Mouse (Mus musculus) T-helper 17 cell (primary cell): ENCODE measurements around the gene Atp5mpl.

Experiments used
- in situ Hi-C, 2 experiments: fragments of 300-600 bp; cut with MboI, MseI; formaldehyde crosslinking; loops; 1 replicate in 1 of 2; 2 replicates in 1 of 2; pipeline ENCODE4 v1.15.1; 2025; ENCODE audit warnings: high pct_unique_total_duplicates in 2 of 2

The Atp5mpl gene

DNA sequence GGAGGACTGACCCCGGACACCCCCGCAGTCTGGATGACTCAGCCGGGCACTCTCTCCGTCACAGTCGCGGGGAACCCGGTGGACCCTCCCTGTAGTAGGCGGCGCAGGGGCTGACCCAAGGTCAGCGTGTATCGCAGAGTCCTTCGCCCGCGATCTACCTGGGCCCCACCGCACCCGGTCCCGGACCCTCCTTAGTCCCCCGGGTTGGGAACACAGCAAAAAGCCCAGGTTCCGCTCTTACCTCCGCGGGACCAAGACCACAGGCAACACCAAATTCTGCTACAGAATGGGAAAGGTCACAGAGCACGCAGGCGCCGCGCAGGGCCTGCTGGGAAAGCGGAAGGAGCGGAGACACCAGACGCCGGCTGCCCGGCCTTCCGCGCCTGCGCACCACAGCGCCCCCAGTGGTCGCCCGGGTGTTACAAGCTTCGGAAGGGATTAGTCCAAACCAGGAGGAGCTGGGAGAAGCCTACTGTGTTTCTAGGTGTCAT is at the start of gene Atp5mpl:
TSS of gene Atp5mpl (minus strand) at position 295 of the 491 bp plus-strand sequence.
- in situ Hi-C loops = loop anchor here in 1 of 2 experiments (5.0 kb wide), 1 partner anchor 154 kb away; the partner anchor contains the start of genes Xrcc3 and Zfyve21

DNA sequence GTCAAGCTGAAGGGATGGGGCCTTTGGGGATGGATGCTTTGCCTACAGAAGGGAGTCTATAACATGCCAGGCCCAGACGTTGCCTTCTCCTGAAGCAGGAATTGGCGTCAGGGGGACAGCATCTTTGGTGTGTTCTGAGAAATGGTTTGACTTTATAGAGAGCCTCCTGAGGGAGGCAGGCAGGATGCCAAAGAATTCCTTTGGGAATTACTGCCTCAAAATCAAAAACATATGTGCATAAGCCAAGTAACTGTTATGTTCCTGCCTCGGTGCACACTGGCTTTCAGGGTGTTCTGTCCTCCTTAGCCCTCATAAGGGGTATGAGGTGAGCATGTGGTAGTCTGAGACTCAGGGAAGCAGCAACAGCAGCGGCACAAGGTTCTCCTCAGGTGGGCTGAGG is 49.6 kb upstream of the Atp5mpl start:
- in situ Hi-C loops = no loop called here

DNA sequence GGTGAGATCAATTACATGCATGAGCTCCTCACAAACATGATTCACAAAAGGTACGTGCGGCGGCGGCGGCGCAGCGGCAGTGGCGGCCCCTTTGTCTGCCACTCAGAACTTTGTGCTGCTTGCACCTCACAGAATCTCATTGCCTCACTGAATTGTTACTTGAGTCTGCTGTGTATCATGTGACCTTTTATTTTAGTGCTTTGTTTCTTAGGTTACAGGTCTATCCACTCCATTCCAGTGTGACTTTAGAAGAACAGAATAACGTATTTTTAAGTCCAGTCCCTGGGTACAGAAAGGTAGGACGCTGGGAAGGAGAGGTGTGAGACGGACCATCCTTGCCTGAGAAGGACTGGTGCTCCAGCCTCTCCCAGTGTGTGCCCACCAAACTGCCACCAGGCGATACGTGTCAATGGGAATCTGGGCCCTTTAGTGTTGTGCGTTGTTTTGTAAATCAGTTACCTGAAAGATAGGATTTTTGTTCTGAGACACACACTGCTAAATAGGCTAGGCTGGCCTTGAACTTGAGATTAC is 46.6 kb upstream of the Atp5mpl start:
- in situ Hi-C loops = no loop called here

DNA sequence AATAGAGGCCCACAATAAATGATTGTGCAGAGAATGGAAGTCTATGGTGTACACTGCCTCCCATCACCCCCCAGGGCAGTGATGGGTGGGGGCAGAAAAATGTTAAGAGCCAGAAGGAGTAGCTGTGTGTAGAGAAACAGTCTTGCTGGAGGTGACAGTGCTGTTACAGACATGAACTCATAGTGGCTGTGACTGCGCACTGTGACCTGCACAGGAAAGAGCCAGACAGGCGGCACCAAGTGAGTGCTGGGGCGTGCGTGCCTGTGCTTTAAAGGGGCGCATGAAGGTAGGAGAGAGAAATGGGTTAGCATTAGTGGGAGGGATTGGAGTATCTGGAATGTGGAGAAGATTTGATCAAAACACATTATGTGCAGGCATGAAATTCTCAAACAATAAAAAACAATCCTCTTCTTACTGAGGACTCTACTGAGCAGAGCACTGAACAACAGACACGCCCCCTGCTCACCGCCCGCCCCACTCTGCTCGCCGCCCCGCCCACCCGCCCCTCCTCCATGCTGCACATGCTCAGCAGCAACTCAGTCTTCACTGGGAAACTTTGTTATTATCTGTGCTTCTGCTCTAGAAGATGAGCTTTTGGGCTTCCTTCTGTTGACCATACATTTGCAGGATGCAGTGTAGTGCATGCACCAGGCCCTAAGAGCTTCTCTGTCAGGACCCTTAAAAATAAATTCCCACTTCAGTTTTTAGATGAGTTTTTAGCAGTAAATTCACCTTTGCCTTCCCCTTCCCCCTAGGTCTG is 45.9 kb upstream of the Atp5mpl start:
- in situ Hi-C loops = no loop called here

DNA sequence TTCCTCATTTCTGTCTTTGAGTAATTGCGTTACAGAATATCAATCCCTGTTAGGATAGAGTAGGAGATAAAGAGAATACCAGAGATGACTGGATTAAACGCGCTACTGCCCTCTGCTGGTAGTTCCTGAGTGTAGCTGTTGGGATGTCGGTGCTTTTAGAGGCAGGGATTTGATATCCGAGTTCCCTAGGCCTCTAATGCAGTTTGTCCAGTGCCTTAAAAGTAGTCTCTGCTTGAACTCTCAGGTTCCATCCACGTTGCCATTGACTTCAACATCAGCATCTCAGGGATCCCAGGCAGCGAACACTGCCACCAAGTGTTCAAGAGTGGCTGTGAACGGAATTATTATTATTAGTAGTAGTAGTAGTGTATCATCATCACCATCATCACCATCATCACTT is 34.4 kb upstream of the Atp5mpl start:
- in situ Hi-C loops = no loop called here

DNA sequence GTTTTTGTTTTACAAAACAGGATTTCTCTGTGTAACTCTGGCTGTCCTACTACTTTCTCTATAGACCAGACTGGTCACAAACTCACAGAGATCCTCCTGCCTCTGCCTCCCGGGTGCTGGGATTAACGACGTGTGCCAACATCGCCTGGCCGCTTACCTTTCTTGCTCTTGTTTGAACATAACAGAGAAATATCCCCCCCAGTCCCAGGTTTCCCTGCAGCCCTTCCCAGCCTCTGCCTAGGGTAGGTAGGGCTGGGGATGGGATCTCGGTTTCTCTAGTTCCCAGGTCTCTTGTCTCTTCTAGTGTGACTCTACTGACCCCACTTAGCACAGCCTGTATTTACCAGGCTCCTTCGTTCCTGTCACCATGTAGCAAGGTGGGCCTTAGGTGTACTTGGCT is 33.0 kb upstream of the Atp5mpl start:
- in situ Hi-C loops = no loop called here

DNA sequence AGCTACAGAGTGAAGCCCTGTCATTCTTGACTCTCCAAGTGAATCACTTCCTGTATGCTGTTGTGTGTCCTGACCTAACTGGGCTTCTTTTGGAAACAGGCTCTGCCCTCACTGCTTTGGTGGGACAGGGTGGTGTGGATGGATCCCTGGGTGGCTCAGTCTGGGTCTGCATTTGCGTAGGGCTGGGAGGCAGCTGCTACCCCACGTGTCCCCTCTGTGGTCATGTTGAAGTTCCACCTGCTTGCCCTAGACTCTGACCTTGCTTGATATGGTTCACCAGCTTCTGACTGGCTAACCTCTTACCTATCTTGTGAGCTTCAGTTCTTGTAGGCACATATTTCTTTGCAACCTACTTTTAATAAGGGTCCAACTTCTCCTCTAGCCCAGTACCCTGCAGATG is 28.4 kb upstream of the Atp5mpl start:
- in situ Hi-C loops = no loop called here

DNA sequence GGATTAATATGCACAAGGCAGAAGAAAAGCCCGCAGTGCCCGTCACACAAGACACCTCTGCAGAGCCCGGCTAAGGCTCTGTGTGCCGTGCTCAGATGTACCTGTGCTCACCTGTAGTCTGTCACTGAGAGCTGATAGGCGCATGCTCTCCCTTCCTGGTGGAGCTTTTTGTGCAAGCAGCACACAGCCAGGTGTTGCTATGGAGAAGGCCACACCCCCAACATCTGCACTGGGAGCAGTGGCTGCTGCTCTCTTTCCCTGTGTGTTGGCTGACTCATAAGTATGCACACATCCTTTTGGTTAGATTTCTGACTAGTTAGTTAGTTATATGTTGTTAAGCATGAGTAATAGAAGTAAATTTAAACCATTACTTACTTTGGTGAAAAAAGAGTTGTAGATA is 25.8 kb upstream of the Atp5mpl start:
- in situ Hi-C loops = no loop called here

DNA sequence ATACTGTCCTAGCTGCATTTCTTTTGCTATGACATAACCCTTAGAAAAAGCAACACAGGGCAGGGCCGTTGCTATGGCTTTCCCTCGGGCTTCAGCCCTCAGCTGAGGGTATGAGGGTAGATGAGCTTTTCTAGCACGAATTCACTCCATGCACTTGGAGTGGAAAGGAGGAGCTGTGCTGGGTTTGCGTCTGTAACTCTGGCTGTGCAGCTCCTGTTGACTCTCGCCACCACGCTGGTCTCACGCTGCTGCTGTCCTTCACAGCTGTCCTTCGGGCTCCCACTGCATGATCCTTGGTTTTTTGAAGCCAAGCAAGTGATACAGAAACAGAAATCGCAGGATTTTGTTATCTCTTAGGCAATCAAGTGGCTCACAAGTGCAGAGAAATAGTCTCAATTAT is 20.0 kb upstream of the Atp5mpl start:
- in situ Hi-C loops = no loop called here

DNA sequence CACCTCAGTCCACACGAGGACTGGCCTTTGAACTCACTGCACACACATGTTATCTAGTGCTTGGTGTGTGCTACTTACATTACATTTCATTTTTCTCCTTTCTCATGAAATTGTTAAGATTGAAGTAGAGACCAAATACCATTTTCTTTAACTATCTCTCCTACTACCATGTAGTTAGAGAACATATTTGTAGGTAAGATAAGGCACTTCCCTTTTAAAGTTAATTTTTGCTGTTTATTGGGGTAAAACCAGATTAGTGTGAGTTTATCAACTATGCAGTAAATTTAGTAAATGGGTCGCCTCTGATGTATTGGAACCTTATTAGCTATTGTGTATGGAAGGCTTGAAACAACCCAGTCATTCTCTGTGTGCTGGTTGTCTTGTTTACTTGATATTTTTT is 16.4 kb upstream of the Atp5mpl start:
- in situ Hi-C loops = no loop called here

DNA sequence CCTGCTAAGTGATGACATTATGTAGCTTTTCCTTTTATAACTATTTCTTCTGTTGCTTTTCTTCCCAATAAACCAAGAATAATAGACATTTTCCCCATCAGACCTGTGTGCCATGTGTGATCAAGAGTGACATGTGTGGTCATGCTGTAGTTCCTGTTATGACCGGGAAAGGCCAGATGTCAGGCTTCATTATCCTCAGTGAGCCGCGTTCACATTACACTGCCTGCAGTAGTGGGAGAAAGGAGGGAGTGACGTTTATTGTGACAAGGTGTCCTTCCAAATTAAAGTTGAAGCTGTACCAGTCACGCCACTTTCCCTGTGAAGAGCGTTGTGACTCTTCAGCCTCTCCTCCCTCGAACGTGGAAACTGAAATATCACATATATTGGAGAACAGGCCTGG is 15.1 kb upstream of the Atp5mpl start:
- in situ Hi-C loops = no loop called here

DNA sequence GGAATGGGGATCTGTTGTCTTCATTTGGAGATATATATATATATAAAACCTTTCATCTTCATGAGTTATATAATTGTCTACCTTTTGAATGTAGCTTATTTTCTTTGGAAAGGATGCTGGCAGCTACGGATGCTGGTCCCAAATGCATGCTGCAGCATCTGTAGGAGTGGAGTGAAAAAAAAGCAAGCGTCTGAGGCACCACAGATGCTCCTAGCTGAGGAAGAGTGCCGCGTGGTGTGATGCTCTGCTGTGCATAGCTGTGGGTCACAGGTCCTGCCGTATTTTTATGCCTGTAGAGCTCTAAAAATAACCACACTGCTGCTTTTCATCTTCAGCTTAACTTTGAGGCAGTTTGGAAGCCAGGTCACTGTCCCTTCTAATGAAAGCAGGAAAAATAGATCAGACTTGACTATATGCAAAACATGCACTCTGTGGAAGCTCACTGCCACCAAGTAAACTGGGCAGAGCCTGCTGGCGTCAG is 14.2 kb upstream of the Atp5mpl start, which contains the start of gene Rd3l:
TSS of gene Rd3l (minus strand) at position 431 of the 481 bp plus-strand sequence.
- in situ Hi-C loops = no loop called here

DNA sequence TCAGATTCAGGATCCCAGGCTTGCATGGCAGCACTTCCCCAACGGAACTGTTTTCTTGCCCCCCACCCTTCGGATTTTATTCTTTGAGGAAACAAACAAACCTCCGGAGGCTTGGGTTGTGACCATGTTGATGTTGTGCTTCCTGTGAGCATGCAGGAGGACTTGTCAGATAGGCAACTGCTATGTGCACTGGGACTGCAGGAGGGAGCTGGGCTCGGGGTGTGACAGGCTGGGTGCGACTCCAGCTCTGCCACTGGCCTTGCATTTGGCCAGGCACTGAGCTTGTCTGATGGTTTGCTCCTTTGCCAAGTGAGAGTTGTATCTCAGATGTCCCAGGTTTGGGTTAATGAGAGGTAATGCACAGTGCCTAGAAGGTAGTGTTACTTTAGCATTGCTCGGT is 11.5 kb upstream of the Atp5mpl start:
- in situ Hi-C loops = no loop called here

DNA sequence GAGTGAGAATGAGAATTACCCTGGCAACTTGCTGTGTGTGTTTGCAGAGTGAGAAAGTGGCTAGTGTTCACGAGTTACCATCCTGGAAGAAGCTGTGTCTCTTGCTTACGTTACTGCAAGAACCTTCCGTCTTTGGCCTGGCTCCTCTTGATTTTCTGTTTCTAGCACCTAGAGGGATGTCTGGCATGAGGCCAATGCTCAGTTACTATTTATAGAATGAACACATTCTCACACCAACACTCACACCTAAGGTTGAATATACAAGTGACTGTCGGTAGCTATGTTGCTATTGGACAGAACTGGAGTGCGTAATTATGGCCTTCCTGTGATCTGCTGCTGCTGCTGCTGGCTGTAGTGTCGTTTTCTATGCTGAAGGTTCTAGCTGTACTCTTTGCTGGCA is 10.4 kb upstream of the Atp5mpl start:
- in situ Hi-C loops = no loop called here

DNA sequence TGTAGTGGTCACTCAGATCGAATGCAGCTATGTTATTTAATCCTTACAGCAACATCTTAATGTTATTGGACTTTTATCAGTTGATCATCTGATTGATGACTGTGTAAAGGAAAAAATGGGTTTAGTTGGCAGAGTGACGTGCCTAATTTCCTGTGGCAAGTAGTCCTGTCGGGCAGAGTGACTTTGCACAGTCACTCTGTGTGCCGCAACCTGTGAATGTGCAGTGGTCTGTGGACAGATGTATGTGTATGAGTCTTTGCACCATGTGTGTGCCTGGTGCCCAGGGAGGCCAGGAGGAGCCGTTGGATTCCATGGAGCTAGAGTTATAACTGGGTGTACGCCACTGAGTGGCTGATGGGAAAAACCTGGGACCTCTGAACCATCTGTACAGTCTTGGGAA is 7.8 kb upstream of the Atp5mpl start:
- in situ Hi-C loops = no loop called here

DNA sequence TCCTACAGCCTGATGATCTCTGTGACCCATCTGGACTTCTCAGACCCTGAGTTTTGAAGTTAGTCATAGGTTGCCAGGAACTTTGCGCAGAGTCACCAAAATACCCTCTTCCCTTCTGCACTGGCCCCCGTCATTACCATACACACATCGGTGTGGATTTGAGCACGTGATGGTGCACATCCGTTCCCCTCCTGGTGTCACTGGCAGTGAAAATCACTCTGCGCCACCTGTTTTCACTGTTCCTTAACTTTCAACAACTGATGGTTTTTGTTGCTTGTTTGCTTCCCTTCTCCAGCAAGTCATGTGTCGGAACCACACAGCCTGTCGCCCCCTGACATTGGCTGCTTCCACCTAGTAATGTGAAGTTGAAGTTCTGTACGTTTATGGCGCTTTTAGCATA is 5.7 kb upstream of the Atp5mpl start:
- in situ Hi-C loops = no loop called here

DNA sequence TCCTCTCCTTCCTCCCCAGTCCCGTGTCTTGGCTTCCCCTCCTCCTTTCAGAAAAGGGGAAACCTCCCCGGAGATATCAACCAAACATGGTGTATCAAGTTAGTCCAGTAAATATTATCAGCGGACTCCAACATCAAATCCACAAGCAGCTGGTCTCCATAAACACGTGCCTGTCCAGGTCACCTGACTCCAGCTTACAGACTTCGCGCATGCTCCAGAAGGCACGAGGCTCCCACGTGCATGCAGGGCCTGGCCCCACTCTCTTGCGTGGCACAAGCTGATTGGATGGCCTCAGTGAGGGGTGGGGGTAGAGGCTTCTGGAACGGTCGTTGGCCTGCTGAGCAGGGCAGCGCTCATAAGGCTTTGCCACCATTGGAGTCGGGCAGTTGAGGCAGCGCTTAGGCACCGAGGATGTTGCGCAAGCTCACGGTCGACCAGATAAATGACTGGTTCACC is 4.5 kb upstream of the Atp5mpl start, which contains the start of gene Tdrd9:
TSS of gene Tdrd9 (plus strand) at position 329 of the 456 bp plus-strand sequence.
- in situ Hi-C loops = no loop called here

DNA sequence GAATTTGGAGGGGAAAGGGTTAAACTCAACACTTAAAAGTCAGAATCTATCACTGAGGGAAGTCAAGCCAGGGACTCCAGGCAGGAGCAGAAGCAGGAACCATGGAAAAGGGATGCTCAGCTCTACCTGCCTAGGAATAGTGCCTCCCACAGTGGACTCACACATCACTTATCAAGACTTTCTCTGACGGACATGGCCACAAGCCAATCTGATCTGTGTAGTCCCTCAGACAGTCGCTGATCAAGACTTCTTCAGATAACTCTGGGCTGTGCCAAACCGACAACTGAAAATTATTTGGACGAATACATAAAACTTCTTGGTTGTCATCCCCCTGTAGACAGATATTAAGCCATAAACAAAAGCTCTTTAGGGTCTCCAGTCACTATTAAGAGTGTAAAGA is 3.3 kb upstream of the Atp5mpl start:
- in situ Hi-C loops = no loop called here

DNA sequence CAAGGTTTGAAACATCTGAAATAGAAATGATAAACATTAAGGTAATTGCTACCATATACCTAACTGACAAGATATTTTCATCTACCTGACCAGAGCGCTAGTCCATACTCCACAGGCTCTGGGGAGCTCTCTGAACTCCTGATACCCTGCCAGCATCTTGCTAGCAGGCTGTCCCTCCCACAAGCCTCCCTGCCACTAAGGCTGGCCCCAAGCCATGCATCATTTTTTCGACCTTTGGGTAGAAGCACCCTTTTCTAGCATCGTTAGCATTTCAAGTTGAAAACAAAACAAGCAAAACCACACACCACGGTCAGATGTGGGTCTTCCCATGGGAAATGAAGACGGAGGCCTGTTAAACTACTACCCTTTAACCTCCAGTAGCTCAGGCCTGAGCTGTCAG is 3.4 kb downstream of the Atp5mpl start:
- in situ Hi-C loops = no loop called here

DNA sequence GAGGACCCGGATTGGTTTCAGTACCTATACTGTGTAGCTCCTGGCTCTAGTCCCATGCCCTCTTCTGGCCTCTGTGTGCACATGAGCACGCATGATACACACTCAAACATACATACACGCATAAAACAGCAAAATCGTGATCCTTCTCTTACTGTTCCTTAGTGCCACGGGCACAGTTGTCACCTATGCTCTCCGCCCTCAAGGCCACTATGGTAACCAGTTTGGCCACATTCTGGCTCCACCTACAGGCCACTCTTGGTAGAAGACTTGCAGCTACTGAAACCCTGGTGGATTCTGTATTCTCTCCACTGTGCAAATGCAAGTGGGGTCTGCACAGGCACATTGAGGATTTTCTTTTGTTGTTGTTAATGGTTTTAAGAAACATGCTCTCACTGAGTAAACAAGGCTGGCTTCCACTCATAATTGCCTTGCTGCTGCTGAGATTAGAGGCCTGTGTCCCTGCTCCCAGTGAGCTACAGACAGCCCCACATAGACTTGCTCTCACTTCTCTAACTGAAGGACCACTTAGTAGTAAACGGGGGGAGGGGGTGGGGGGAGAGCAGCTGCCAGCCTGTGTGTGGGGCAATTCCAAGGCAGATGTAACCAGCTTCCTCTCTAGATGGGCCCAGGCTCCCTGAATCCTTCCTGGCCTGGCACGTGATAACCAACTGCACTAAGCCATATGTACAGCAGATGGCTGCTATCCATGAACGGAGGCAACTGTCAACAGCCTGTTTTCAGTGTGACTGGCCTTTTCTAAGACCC is 8.5 kb downstream of the Atp5mpl start:
- in situ Hi-C loops = no loop called here

DNA sequence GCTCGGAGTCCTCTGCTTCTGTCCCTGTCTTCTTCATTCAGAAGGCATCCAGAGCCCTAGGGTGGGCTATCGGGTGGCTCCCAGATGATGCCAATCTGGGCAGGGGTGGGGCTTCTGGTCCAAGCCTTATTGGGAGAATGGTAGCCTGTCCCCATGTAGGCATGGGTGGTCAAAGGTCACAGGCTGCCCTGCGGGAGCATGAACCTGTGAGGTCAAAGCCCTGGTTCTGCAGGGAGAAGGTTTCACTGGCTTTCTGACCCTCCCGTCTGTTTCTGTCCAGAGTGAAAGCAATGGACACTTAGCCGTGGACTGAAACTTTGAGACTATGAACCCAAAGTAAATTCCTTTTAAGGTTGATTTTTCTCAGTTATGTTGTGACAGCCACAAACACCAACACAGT is 10.6 kb downstream of the Atp5mpl start:
- in situ Hi-C loops = no loop called here

DNA sequence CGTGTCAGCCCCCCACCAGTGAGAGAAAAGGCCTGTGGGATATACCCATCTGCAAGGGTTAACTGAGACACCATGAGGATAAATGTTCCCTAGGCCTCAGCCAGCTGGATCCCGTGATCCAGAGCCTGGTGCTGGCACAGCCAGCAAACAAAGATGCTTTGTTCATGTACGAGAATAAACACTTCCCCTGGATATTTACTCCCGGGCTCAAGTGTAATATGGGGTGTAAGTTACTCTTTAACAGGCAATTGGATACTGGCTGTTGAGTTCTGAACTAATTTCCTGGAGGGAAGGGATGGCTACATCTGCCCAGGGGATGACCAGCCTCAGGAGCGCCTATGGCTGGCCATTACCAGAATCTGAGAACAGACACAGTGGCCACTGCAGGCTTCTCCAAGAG is 15.1 kb downstream of the Atp5mpl start:
- in situ Hi-C loops = loop anchor here in 1 of 2 experiments (5.0 kb wide), 1 partner anchor 74 kb away; no protein-coding TSS in a partner anchor
